Mouse (Mus musculus): ENCODE results near the gene Ska2. TPM values are rescaled to one million over a fixed set of nuclear protein-coding genes. Genes with fewer than 3 reads are reported as not detected.

Ska2 gene
- total and polyA plus RNA-seq, 2 experiments from 2014 or later, result 19.7 to 25.8 TPM

- no peak overlapping the region for H3K27ac ChIP-seq (ENCODE audit: low read depth)
- TF ChIP-seq EP300 (IDR thresholded peaks at IDR 0.05; ENCODE audit: low read depth) (no peak), CTCF (IDR thresholded peaks at IDR 0.05; ENCODE audit: low read depth) (no peak)
Measured at GRCm38 (mm10) chr11:87083712-87084111, 25.3 kb upstream of the Ska2 start.

GRCm38 (mm10) chr11:87085461-87085860 is 23.6 kb upstream of the Ska2 start:
- no peak for TF ChIP-seq CTCF (IDR thresholded peaks at IDR 0.05; ENCODE audit: low read depth)
- TF ChIP-seq EP300 (IDR thresholded peaks at IDR 0.05; ENCODE audit: low read depth), result no peak
- no peak for ATAC-seq (ENCODE audit: insufficient read depth, low read depth)

More at GRCm38 (mm10) chr11:87083712-87084111, 25.3 kb upstream of the Ska2 start:
- WGBS, result 53% methylated on average over 1 of the region's 1 CpGs
- DNase-seq (ENCODE audit: low spot score) (no peak), ATAC-seq (ENCODE audit: insufficient read depth, low read depth) (no peak)
- Histone ChIP-seq H3K4me1 (ENCODE audit: control insufficient read depth, insufficient read depth) (peaks cover 16% of the 10 kb centered on the region), H3K9me3 (replicated peaks; ENCODE audit: control insufficient read depth, low read length) (no peaks in the 10 kb centered on the region), H3K9ac (replicated peaks; ENCODE audit: low read depth, low read length) (no peak overlapping the region), H3K4me2 (ENCODE audit: low read depth, low read length) (no peak overlapping the region), H3K4me3 (ENCODE audit: low read depth, low read length) (no peak overlapping the region), H3K27me3 (ENCODE audit: control insufficient read depth, insufficient read depth, low read length) (no peaks in the 10 kb centered on the region), H3K36me3 (replicated peaks; ENCODE audit: control insufficient read depth, insufficient read depth, low read length) (peaks cover 52% of the 10 kb centered on the region)

GRCm38 (mm10) chr11:87086290-87086984 is 22.6 kb upstream of the Ska2 start, which contains the start of gene Smg8:
Gene Smg8 (minus strand): TSS chr11:87086774.
- peaks cover 16% of the 10 kb centered on the region for H3K4me1 ChIP-seq (ENCODE audit: control insufficient read depth, insufficient read depth)
- H3K27ac ChIP-seq (ENCODE audit: low read depth), result peak within 1 kb of the TSS; percentile 71
- peak within 1 kb of the TSS; percentile 93 for H3K4me3 ChIP-seq (ENCODE audit: low read depth, low read length)
- DNase-seq (ENCODE audit: low spot score) (peak; percentile 96), ATAC-seq (ENCODE audit: insufficient read depth, low read depth) (peak; percentile 94)
- peak within 1 kb of the TSS; percentile 97 for H3K4me2 ChIP-seq (ENCODE audit: low read depth, low read length)
- peak within 1 kb of the TSS; percentile 90 for H3K9ac ChIP-seq (replicated peaks; ENCODE audit: low read depth, low read length)
- no peaks in the 10 kb centered on the region for H3K27me3 ChIP-seq (ENCODE audit: control insufficient read depth, insufficient read depth, low read length)
- WGBS, result under 1% methylated on average over 43 of the region's 43 CpGs
- TF ChIP-seq EP300 (IDR thresholded peaks at IDR 0.05; ENCODE audit: low read depth) (no peak), CTCF (IDR thresholded peaks at IDR 0.05; ENCODE audit: low read depth) (no peak)
- peaks cover 46% of the 10 kb centered on the region for H3K36me3 ChIP-seq (replicated peaks; ENCODE audit: control insufficient read depth, insufficient read depth, low read length)
- H3K9me3 ChIP-seq (replicated peaks; ENCODE audit: control insufficient read depth, low read length), result no peaks in the 10 kb centered on the region

More at GRCm38 (mm10) chr11:87085461-87085860, 23.6 kb upstream of the Ska2 start:
- peaks cover 48% of the 10 kb centered on the region for H3K36me3 ChIP-seq (replicated peaks; ENCODE audit: control insufficient read depth, insufficient read depth, low read length)
- no peak for DNase-seq (ENCODE audit: low spot score)
- no peaks in the 10 kb centered on the region for H3K9me3 ChIP-seq (replicated peaks; ENCODE audit: control insufficient read depth, low read length)
- H3K4me3 ChIP-seq (ENCODE audit: low read depth, low read length), result peak overlapping the region; percentile 93
- H3K27ac ChIP-seq (ENCODE audit: low read depth), result no peak overlapping the region
- peaks cover 16% of the 10 kb centered on the region for H3K4me1 ChIP-seq (ENCODE audit: control insufficient read depth, insufficient read depth)
- H3K9ac ChIP-seq (replicated peaks; ENCODE audit: low read depth, low read length), result peak overlapping the region; percentile 90; the same call in 1 of the 2 replicates
- 87% methylated on average over 13 of the region's 13 CpGs for WGBS
- no peaks in the 10 kb centered on the region for H3K27me3 ChIP-seq (ENCODE audit: control insufficient read depth, insufficient read depth, low read length)
- H3K4me2 ChIP-seq (ENCODE audit: low read depth, low read length), result peak overlapping the region; percentile 97

- Histone ChIP-seq H3K36me3 (replicated peaks; ENCODE audit: control insufficient read depth, insufficient read depth, low read length) (peaks cover 46% of the 10 kb centered on the region), H3K4me1 (ENCODE audit: control insufficient read depth, insufficient read depth) (peaks cover 16% of the 10 kb centered on the region), H3K9me3 (replicated peaks; ENCODE audit: control insufficient read depth, low read length) (no peaks in the 10 kb centered on the region), H3K9ac (replicated peaks; ENCODE audit: low read depth, low read length) (peak overlapping the region; percentile 90), H3K4me3 (ENCODE audit: low read depth, low read length) (peak overlapping the region; percentile 93), H3K4me2 (ENCODE audit: low read depth, low read length) (peak overlapping the region; percentile 97), H3K27ac (ENCODE audit: low read depth) (peak overlapping the region; percentile 71), H3K27me3 (ENCODE audit: control insufficient read depth, insufficient read depth, low read length) (no peaks in the 10 kb centered on the region)
- ATAC-seq (ENCODE audit: insufficient read depth, low read depth) (no peak), DNase-seq (ENCODE audit: low spot score) (no peak)
- TF ChIP-seq EP300 (IDR thresholded peaks at IDR 0.05; ENCODE audit: low read depth) (no peak), CTCF (IDR thresholded peaks at IDR 0.05; ENCODE audit: low read depth) (no peak)
- 52% methylated on average over 2 of the region's 2 CpGs for WGBS
Measured at GRCm38 (mm10) chr11:87087142-87087541, 21.9 kb upstream of the Ska2 start.

- Histone ChIP-seq H3K9me3 (replicated peaks; ENCODE audit: control insufficient read depth, low read length) (no peaks in the 10 kb centered on the region), H3K36me3 (replicated peaks; ENCODE audit: control insufficient read depth, insufficient read depth, low read length) (peaks cover 35% of the 10 kb centered on the region), H3K27ac (ENCODE audit: low read depth) (peak within 1 kb of the TSS; percentile 95), H3K9ac (replicated peaks; ENCODE audit: low read depth, low read length) (peak within 1 kb of the TSS; percentile 82), H3K4me3 (ENCODE audit: low read depth, low read length) (peak within 1 kb of the TSS; percentile 92), H3K27me3 (ENCODE audit: control insufficient read depth, insufficient read depth, low read length) (no peaks in the 10 kb centered on the region), H3K4me2 (ENCODE audit: low read depth, low read length) (peak within 1 kb of the TSS; percentile 82), H3K4me1 (ENCODE audit: control insufficient read depth, insufficient read depth) (no peaks in the 10 kb centered on the region; the same call in none of the 2 replicates)
- ATAC-seq (ENCODE audit: insufficient read depth, low read depth) (no peak), DNase-seq (ENCODE audit: low spot score) (no peak)
- 0% methylated on average over 14 of the region's 14 CpGs for WGBS
- TF ChIP-seq CTCF (IDR thresholded peaks at IDR 0.05; ENCODE audit: low read depth), result no peak
- no peak for TF ChIP-seq EP300 (IDR thresholded peaks at IDR 0.05; ENCODE audit: low read depth)
Measured at GRCm38 (mm10) chr11:87108409-87108754, 652 bp upstream of the Ska2 start, which contains the start of gene Prr11. Gene Prr11 (minus strand): TSS chr11:87108708.
